Comparison of ENCODE assay signal across 13 mouse cellular contexts in genomic region chr4:89127674-89128073, GRCm38 (mm10). TPM values are rescaled to one million over a fixed set of nuclear protein-coding genes. Genes with fewer than 3 reads are reported as not detected.
DNase-seq lines count a peak whose midpoint lies in the region; ATAC-seq lines count a peak whose summit lies in the region.
"Had no signal": no experiment of that assay in that cellular context is flagged by ENCODE, and none has a peak within 500 bp of the region (broad histone marks: within the 10 kb centered on the region; RNA-seq: fewer than 3 reads in every experiment).

No protein-coding gene starts in this region.

- no peaks in the 10 kb centered on the region for H3K36me3 ChIP-seq in heart, embryonic 13.5 days
- H3K36me3 ChIP-seq in liver, embryonic 15.5 days (replicated peaks): no peaks in the 10 kb centered on the region
- H3K36me3 ChIP-seq in stomach, embryonic 15.5 days: no peaks in the 10 kb centered on the region
- H3K36me3 ChIP-seq: embryonic facial prominence, embryonic 13.5 days; forebrain, embryonic 10.5 days; hindbrain, embryonic 13.5 days; limb, embryonic 10.5 days had no signal

- no peak for ATAC-seq in heart, embryonic 13.5 days (ENCODE audit: extremely low read depth, insufficient number of reproducible peaks, low FRiP score, low TSS enrichment)
- ATAC-seq in common myeloid progenitor, adult 5-6 weeks (replicated peaks; ENCODE audit: low read depth, poor library complexity, severe bottlenecking): peak; percentile 5; the same call in 1 of the 2 replicates
- ATAC-seq in liver, embryonic 15.5 days (ENCODE audit: insufficient read depth): no peak
- ATAC-seq in stomach, embryonic 15.5 days (ENCODE audit: insufficient read depth, low FRiP score, low read depth): no peak

- H3K27ac ChIP-seq in heart, embryonic 13.5 days (replicated peaks): no peak overlapping the region; the same call in 1 of the 2 replicates
- no peak overlapping the region for H3K27ac ChIP-seq in liver, embryonic 15.5 days (replicated peaks)
- H3K27ac ChIP-seq in stomach, embryonic 15.5 days: no peak overlapping the region; the same call in 1 of the 2 replicates
- H3K27ac ChIP-seq: embryonic facial prominence, embryonic 13.5 days; forebrain, embryonic 10.5 days; gastrocnemius, adult 2 months; hindbrain, embryonic 13.5 days; limb, embryonic 10.5 days; macrophage had no signal

- H3K9me3 ChIP-seq in heart, embryonic 13.5 days: no peaks in the 10 kb centered on the region
- no peaks in the 10 kb centered on the region for H3K9me3 ChIP-seq in liver, embryonic 15.5 days (replicated peaks)
- H3K9me3 ChIP-seq in stomach, embryonic 15.5 days: no peaks in the 10 kb centered on the region
- H3K9me3 ChIP-seq: embryonic facial prominence, embryonic 13.5 days; forebrain, embryonic 10.5 days; hindbrain, embryonic 13.5 days; limb, embryonic 10.5 days had no signal

- DNase-seq in heart, adult 9 months (ENCODE audit: low spot score in 2 of 2): no peak
- no peak for DNase-seq in cerebellum, adult 11 months
- DNase-seq in layer of hippocampus, postnatal 10 days (ENCODE audit: low spot score in 2 of 2): no peak

- WGBS in heart, embryonic 13.5 days: 47% methylated on average over 5 of the region's 5 CpGs
- WGBS in liver, embryonic 15.5 days (ENCODE audit: insufficient replicate concordance): 12% methylated on average over 5 of the region's 5 CpGs
- 45% methylated on average over 5 of the region's 5 CpGs for WGBS in stomach, embryonic 15.5 days

- H3K4me3 ChIP-seq in heart, embryonic 13.5 days: 0 out of 2 replicates have a peak overlapping the region, but pooled peaks have one; percentile 3
- H3K4me3 ChIP-seq in liver, embryonic 15.5 days (replicated peaks): peak overlapping the region; percentile 8; the same call in 1 of the 2 replicates
- H3K4me3 ChIP-seq in stomach, embryonic 15.5 days (replicated peaks): no peak overlapping the region
- H3K4me3 ChIP-seq: embryonic facial prominence, embryonic 13.5 days; forebrain, embryonic 10.5 days; gastrocnemius, adult 2 months; hindbrain, embryonic 13.5 days; limb, embryonic 10.5 days had no signal

- H3K4me1 ChIP-seq in heart, embryonic 13.5 days: peaks cover 24% of the 10 kb centered on the region
- H3K4me1 ChIP-seq in liver, embryonic 15.5 days (replicated peaks): 0 out of 2 replicates have a peak, but pooled peaks cover 9% of the 10 kb centered on the region
- H3K4me1 ChIP-seq in stomach, embryonic 15.5 days: no peaks in the 10 kb centered on the region
- H3K4me1 ChIP-seq: hindbrain, embryonic 13.5 days had no signal

- H3K4me2 ChIP-seq in heart, embryonic 13.5 days: peak overlapping the region; percentile 41
- H3K4me2 ChIP-seq in liver, embryonic 15.5 days: peak overlapping the region; percentile 45
- H3K4me2 ChIP-seq in stomach, embryonic 15.5 days: peak overlapping the region; percentile 39; the same call in 1 of the 2 replicates
- H3K4me2 ChIP-seq: embryonic facial prominence, embryonic 13.5 days; hindbrain, embryonic 13.5 days had no signal

- H3K9ac ChIP-seq in heart, embryonic 13.5 days: no peak overlapping the region
- H3K9ac ChIP-seq in liver, embryonic 15.5 days: no peak overlapping the region
- H3K9ac ChIP-seq in stomach, embryonic 15.5 days: no peak overlapping the region
- H3K9ac ChIP-seq: embryonic facial prominence, embryonic 13.5 days; hindbrain, embryonic 13.5 days had no signal

- H3K27me3 ChIP-seq in heart, embryonic 13.5 days (replicated peaks): no peaks in the 10 kb centered on the region
- H3K27me3 ChIP-seq in liver, embryonic 15.5 days: no peaks in the 10 kb centered on the region
- H3K27me3 ChIP-seq in stomach, embryonic 15.5 days (replicated peaks): no peaks in the 10 kb centered on the region
- H3K27me3 ChIP-seq: hindbrain, embryonic 13.5 days had no signal

RNA-seq across cellular contexts. Expression of gene Mtap, which starts 9.2 kb away (rescaled TPM):
- 59.7 and 60.9 TPM in 2 replicates for polyA plus RNA-seq in heart, embryonic 13.5 days (2015; fragmentation: Nextera tagmentation; extraction: Ambion mirVana)
- total RNA-seq in common myeloid progenitor, adult 5-6 weeks (2017): 43.8 and 52.2 TPM in 2 replicates
- polyA plus RNA-seq in liver, embryonic 15.5 days (2015; fragmentation: Nextera tagmentation; extraction: Ambion mirVana): 18.0 and 18.4 TPM in 2 replicates
- 61.0 and 62.5 TPM in 2 replicates for polyA plus RNA-seq in stomach, embryonic 15.5 days (2015; fragmentation: Nextera tagmentation; extraction: Ambion mirVana)
- 10 to 100 TPM; 11.1 to 12.0 TPM for total RNA-seq in layer of hippocampus, postnatal 10 days (2021)
